Mouse (Mus musculus) hematopoietic stem cell, adult 5-6 weeks (primary cell): ENCODE data around the gene Thtpa. TPM values are rescaled to one million over a fixed set of nuclear protein-coding genes. Genes with fewer than 3 reads are reported as not detected.

Experiments
- ATAC-seq, 2 experiments: fragments of 125-278 bp in 1 of 2; replicated peaks in 1 of 2; 2 replicates each; pipeline ENCODE4 v1.8.0; 2016 to 2017; ENCODE audit warnings: inconsistent platforms in 2 of 2, mild to moderate bottlenecking in 2 of 2, moderate number of reproducible peaks in 2 of 2, low read depth in 1 of 2, moderate TSS enrichment in 1 of 2; ENCODE audit not compliant: low FRiP score in 2 of 2, poor library complexity in 2 of 2, severe bottlenecking in 2 of 2, insufficient read depth in 1 of 2, low TSS enrichment in 1 of 2
- total RNA-seq: library from RNA; stranded (forward); fragments of 172-1452, 232-1000 nt; gene quantifications from 2 replicates; pipeline ENCODE4 v1.2.3, GENCODE M21; 2017

The Thtpa gene
- total RNA-seq, 1 experiment from 2014 or later: 9.0 TPM

- ATAC-seq: no peak
Observed at GRCm38 (mm10) chr14:55096573-55097087, 2.0 kb downstream of the Thtpa start.

- ATAC-seq: no peak
Observed at GRCm38 (mm10) chr14:55097646-55098045, 3.1 kb downstream of the Thtpa start.

GRCm38 (mm10) chr14:55098067-55098466 lies 3.5 kb downstream of the Thtpa start:
- ATAC-seq: peak; percentile 23 to 44; a peak in 2 of 4 replicates

- no peak; a peak in 1 of 4 replicates for ATAC-seq
Observed at GRCm38 (mm10) chr14:55101592-55101991, 7.0 kb downstream of the Thtpa start.

- no peak for ATAC-seq
Observed at GRCm38 (mm10) chr14:55102253-55102785, 7.7 kb downstream of the Thtpa start.

GRCm38 (mm10) chr14:55104365-55104764 lies 9.8 kb downstream of the Thtpa start:
- no peak for ATAC-seq

GRCm38 (mm10) chr14:55105386-55105785 lies 10.8 kb downstream of the Thtpa start:
- ATAC-seq: no peak

- ATAC-seq: peak; percentile 79 to 82
Observed at GRCm38 (mm10) chr14:55105836-55106809, 11.5 kb downstream of the Thtpa start, which contains the start of gene Ap1g2. TSS of gene Ap1g2 (minus strand) at chr14:55106593.

- no peak for ATAC-seq
Observed at GRCm38 (mm10) chr14:55106990-55107389, 12.4 kb downstream of the Thtpa start.

- no peak for ATAC-seq
Observed at GRCm38 (mm10) chr14:55108202-55108870, 13.8 kb downstream of the Thtpa start.

- no peak for ATAC-seq
Observed at GRCm38 (mm10) chr14:55109048-55109873, 14.7 kb downstream of the Thtpa start.

GRCm38 (mm10) chr14:55110076-55110475 lies 15.5 kb downstream of the Thtpa start:
- ATAC-seq: no peak

- ATAC-seq: no peak
Observed at GRCm38 (mm10) chr14:55111720-55112119, 17.1 kb downstream of the Thtpa start.

GRCm38 (mm10) chr14:55113351-55113974 lies 18.9 kb downstream of the Thtpa start:
- no peak for ATAC-seq

- ATAC-seq: no peak
Observed at GRCm38 (mm10) chr14:55113975-55114645, 19.5 kb downstream of the Thtpa start.
